Mouse (Mus musculus): ENCODE measurements around the gene Fam57a.
"Not testable (repeated sequence)": the region's sequence is repeated elsewhere in the genome, so short reads cannot be mapped to it uniquely, and the experiment has no call there.

The Fam57a gene

DNA sequence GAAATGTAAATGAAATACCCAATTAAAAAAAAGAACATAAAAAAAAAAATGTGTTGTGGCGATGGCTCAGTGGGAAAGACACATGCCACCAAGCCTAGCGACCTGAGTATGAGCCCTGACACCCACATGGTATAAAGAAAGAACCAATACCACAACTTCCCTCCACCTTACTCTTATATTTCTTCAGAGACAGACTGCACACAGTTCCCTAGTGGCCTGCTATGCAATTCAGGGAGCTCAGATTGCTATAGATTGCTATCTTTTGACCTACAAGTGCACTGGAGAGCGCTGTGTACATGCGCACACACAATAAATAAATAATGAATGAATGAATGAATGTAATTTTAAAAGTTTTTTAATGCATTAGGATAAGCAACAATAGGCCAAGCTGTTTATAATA lies 4.3 kb downstream of the Fam57a start:
- DNase-seq: no peak

DNA sequence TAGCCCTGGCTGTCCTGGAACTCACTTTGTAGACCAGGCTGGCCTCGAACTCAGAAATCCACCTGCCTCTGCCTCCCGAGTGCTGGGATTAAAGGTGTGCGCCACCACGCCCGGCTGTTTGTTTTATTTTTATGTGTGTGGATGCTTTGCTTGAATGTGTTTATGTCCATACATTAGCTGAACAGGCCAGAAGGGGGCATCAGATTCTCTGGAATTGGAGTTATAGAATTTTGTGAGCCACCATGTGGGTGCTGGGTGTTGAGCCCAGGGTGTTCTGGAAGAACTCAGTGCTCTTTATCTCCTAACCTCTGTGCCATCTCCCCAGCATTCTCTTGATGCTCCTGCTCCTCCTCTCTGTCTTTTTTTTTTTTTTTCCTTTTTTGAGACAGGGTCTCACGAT lies 7.4 kb downstream of the Fam57a start:
- no peak for DNase-seq

DNA sequence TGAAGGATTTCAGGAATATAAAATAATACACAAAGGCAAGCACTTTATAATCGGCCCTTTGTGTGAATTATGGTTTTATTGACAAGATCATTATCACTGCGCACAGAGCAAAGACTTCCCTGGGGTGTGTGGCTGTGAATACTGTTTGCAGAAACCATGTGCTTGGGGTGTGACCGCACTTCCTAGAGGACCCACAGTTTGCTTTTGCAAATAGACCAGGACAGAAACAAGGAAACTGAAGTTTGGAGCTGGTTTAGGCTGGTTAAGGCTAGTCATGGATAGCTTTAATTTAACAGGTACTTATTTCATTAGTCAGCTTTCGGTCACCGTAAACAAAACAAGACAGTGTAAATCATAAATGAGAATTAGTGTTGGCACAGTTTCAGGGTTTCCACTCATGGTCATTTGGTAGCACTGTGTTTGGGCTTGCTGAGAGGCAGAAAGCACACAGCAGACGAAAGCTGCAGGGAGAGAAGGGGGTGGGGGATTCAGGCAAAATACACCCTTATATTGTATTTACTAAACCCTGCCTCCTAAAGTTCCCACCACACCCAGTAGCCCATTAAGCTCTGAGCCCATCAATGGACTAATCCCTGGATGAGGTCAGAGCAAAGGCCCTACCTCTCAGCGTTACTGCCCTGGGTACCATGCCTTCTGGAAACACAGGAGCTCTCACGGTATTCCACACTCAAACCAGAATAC lies 17.0 kb downstream of the Fam57a start:
- DNase-seq: no peak

DNA sequence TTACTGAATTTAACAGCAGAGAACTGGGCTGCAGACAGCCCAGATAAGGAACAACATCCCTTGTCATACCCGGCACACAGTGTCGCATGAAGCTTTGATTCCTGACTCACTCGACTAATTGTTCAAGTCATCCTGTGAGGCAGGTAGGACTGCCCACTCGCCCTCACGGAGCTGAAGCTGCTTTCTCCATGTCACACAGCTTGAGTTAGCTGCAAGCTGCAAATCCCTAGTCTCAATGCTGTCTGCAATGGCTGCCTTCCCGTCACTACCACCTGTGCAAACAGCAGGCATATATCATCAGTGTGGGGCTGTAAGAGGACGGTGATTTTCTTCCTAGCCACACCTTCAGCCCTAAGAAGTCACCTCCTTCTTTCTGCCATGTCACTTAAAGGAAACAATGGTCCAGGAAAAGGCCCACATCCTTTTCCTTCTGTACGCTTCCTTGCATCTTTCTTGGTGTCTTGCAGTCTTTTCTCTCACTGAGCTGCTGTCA lies 17.6 kb downstream of the Fam57a start:
- DNase-seq: no peak

DNA sequence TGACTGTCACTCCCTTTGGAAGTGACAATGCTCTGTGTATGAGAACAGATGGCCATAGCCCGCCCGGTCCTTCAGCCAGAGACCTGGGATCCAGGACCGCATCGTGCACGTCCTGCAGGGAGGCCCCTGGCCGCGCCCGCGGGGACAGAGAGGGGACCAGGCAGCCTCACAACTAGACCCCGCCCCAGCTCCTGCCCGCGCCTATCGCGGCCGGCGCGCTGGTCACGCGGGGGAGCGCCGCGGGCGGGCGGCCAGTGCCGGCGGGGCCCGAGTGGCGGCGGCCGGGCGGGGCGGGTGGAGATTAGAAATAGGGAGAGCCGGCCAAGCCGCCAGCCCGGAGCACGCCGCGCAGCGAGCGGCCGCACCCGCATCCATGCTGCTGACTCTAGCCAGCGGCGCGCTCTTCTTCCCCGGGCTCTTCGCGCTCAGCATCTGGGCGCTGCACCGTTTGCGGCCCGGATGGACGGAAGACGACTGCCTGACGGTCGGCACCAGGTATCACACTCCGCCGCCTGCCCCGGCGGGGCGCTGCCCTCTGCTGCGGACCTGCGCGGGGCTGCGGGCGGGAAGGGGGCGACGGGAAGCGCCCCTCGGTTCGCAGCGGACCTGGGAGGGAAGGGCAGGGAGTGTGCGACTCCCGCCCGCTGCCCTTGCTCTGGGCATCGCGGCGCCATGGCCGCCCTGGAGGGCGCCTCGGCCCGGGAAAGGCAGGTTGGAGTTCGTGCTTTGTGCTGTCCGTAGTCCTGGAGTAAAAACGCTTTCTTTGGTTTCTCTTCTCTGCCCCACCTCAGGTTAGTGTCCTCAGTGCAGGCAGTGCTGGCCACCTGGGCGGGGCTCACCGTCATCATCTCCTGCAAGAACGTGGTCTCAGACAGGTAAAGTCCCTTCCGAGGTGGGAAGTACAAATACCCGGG lies 22.5 kb downstream of the Fam57a start:
- DNase-seq: peak; percentile 89 to 93

DNA sequence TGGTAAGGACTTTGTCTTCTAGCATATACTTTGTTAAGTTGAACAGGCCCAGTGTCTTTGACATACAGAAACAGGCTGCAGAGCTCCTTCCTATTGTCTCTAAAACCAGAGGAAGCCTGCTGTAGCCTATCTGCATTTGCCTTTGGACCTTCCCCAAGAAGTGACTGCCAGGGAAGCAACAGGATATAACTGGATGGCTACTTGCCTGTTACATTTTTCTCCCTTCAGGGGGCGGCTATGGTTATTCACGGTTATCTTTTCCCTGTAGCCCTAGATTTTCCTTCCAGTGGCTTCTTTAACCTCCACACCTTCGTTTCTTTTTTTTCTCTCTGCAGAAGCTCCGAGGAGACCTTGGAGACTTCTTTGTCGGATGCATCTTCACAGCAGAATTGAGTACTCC lies 27.3 kb downstream of the Fam57a start:
- peak; percentile 30 to 44 for DNase-seq

DNA sequence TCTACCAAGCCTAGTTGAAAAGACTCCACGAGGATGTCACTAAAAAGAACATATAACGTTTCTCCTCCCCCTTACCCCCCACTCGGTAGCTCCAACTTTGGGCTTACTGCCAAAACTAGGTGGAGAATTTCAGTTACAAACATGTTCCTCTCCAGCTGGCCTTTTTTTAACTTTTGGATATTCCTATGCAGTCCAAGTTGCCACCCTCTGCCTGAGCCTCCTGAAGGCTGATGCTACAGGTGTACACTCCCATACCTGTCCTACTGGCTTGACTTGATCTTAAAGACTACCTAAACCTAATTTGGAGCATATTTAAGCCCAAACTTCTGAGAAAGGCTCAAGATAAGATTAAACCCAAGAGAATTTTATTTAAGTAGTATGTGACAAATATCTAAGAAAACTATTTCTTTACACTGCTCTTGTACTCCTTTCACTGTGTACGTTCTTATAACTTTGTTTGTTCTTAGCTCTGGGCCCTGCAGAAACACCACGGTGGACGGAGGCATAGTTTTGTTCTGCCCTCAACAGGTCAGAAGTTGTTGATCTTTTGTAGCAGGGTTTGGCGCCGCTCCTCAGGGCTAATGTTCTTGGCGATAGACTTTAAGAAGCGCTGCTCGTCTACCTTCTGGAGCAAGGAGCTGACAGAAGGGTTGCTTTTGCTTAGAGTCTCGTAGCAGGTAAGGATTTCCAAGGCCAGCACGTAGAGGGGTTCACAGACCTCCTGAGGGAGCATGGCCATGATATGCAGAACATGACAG lies 30.9 kb downstream of the Fam57a start:
- DNase-seq: no peak

DNA sequence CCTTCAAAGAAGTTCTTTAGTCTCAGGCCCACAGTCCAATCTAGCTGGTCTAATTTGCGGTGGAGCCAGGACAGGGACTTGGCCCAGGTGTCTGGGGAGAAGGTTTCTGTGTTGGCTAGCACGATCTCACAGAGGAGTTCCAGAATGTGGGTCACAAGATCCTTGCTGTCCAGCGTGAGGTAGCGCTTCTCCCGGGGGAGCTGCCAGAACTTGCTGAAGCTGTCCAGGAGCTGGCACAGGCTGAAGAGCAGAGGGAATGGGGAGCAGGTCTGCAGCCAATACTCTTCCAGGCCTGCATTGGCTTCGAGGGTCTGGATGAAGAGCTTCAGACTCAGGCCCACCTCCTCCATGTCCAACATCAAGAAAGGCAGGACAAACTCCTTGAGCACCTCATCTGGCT lies 32.1 kb downstream of the Fam57a start:
- DNase-seq: not testable (repeated sequence)

DNA sequence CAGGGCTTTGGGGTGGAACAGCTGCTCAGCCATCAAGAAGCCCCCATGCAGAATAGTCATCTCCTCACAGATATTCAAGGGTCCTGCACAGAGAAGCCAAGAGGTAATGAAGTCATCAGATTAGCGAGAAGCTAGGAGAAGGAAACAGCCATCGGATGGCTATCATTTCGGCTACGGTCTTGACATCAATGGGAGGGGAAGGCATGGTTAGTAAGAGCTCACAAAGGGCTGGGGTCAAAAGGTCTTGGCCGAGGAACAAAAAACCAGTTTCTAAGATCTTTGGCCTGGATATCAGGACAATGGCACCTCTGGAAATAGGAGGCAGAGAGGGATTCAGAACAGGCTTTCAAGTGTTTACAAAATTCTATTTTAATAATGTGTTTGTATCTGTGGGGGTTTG lies 34.4 kb downstream of the Fam57a start:
- DNase-seq: no peak

DNA sequence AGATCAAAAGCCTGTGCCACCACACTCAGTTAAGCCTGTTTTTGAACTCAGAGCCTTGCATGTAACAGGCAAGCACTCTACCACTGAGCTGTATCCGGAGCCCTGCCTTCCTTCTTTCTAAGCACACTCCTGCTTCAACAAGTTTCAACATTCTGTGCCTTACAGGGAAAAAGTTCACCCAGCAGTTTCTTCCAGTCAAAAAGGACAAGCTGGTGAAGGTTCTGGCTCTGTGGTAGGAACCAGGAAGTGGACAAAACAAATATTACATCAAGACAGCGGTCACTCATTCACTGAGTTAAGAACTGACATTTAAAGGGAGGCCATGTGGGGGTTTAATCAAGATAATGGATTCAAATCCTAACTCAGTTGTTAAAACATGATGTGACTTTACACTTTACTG lies 35.5 kb downstream of the Fam57a start:
- DNase-seq: no peak

DNA sequence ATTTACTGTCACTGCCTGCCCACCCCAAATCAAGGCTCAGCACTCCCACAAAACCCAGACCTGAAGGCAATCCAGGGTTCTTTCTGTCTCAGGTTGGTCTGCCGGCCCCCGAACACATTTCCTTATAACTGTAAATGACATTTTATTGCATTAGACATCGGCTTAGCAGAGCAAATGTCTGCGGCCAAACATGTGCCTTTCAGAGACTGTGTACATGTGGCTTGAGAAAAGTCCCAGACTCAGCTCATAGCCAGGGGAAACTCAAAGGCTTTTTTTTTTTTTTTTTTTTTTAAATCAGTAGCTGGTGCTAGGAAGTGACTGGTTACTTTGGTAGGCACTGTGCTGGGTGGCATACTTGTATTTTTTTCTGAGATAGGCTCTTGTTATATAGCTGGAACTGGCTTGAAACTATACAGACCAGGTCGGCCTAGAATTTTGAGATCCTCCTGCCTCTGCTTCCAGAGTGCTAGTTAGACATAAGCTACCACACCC lies 36.6 kb downstream of the Fam57a start:
- DNase-seq: no peak

DNA sequence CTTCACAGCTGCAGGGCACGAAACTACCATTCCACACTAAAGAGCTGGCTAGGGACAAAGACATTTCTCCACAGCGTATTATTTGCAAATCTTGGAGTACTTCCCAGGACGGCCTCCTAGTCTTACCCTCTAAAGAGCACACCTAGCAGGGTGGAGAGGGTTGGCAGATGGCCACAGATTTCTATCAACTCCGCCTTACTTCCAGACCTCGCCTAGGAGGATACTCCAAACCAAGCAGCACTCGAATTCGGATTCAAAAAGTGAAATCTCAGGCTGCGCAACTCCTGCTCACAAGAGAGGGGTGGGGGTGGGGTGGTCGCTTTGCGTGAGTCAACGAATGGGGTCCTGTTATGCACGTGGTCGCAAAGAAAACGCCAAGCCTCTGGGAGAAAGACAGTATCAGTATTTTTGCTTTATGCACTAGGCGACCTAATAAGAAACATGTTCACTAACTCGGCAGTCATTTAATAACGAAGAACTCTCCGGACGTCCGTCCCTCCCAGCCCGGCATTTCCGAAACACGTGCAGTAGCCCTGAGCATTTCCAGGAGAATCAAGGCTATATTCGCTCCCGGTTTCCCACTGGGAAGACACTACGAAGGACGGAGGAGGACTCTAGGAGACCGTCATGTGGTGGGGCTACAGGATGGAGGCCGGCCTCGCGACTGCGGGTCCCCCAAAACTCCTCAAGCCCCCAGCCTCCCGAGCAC lies 37.4 kb downstream of the Fam57a start:
- peak; percentile 47 to 62 for DNase-seq

DNA sequence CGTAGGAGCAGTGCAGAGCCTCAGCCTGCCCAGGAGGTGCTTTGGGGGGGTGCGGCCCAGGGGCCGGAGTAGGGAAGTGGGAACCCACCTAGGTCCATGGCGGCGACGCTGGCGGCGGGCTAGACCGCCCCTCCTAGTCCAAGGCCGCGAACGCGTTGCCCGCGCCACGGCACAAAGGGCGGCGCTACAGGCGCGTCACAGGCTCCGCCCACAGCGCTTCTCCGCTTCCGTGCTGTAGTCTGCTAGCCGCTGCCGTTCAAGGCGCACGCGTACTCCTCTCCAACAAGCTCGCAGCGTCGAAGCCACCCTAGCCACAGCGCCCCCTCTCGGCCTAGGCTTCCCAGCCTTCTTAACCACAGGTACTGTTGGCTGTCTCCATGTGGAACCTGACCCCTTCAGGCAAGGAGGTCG lies 37.9 kb downstream of the Fam57a start, which contains the start of the genes Dbil5 and Gemin4:
Dbil5 (plus strand) TSS at position 219 of the 411 bp plus-strand sequence.
Gemin4 (minus strand) TSS at position 275 of the 411 bp plus-strand sequence.
- DNase-seq: peak; percentile 98 to 99

DNA sequence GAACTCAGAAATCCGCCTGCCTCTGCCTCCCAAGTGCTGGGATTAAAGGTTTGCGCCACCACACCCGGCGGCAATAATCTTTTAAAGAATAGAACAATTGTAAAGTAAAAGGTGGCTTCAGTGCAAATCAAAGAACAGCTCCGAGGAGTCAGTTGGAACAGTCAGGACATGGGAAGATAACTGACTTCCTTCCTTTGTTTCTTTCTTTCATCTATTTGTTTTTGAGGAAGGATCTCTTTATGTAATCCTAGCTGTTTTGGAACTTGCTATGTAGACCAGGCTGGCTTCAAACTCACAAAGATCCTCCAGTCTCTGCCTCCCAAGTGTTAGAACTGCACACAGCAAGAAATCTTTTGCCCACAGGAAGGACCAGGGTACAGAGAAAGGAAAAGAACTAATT lies 45.2 kb downstream of the Fam57a start:
- DNase-seq: no peak

DNA sequence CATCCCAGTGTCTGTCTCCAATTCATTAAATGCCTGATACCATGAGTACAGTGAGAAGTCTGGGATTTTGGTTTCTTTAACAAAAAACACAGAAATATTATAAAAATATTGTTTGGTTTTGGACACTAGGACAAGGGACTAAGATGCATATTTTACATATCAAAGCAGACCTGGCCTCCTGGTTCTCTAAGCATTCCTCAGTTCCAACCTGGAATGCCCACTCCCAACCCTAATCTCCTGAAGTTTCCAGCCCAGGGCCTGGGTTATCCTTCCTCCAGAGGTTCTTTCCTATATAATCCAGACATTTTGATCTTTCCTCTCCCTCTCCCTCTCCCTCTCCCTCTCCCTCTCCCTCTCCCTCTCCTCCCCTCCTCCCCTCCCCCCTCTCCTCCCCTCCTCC lies 45.6 kb downstream of the Fam57a start:
- DNase-seq: no peak

DNA sequence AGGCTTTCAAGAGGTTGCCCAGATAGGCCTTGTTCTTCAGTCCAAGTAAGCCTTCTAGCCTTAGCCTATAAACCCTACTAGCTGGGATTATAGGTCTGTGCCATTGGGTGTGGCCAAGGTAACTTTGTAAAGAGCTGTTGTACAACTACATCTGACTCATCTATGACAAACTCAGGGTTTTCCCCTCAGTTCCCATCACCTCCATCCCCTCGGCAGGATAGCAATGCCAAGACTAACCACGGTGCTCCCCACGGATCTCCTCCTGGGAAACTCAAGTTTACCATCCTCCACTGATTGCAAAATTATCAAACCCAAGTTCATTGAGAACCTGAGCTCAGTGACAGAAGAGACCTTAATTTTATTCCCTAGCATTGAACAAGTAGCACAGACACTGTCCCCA lies 56.7 kb downstream of the Fam57a start:
- no peak for DNase-seq

DNA sequence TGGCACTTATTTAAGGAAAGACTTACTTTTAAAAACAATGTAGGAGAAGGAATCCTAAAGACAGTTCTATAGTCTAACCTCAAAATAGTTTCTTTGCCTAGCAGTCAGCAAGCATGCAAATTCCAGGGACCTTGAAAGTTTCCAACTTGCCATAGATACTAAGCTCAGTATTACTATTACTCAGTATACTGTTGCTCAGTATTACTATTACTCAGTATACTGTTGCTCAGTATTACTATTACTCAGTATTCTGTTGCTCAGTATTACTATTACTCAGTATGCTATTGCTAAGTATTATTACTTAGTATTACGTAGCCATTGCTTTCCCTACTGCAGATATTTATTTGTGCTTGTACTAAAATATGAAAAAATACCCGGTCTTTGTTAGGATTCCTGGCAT lies 60.3 kb downstream of the Fam57a start:
- no peak for DNase-seq

DNA sequence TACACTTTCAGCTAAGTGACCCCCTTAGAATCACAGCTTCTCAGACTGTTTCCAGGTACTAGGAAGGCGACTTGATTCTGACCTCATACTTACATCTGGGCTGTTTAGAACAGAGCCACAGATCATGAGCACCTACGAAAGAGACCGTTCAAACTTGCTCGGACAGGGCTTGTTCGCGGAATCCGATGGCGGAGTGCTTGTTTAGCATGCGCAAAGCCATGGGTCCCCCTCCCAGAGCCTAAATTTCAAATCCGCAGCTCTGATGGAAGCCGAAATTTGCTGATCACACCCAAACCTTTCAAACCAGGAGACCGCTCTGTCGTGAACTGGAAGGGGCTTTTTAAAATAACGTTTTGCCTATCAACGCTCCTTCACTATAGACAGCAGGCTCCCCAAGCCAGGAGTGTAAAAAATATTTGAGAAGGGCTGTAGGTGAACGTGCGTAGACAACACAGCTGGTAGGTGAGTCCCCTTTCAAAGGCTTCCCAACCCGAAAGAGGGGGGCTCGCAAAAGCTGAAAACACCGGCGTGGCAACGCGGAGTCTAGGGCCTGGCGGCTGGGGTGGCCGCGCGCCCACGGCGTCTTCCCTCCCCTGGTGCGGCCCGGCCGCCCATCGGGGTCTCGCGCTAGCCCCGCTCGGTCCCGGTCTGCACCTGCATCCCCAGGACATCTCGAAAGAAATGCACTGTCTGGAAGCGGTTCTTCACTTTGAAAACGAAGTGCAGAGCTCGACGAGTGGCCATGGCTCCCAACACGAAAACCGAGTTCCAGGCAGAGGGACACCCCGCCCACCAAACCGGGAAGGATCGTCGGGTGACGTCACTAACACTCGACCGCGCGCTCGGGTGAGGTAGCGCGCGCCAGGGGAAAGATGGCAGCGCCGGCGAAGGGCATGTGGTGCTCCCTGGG lies 63.7 kb downstream of the Fam57a start, which contains the start of the genes Mrm3 and Glod4:
Mrm3 (plus strand) TSS at position 815 of the 910 bp plus-strand sequence.
Glod4 (minus strand) TSS at position 825 of the 910 bp plus-strand sequence.
- peak; percentile 96 to 98 for DNase-seq

DNA sequence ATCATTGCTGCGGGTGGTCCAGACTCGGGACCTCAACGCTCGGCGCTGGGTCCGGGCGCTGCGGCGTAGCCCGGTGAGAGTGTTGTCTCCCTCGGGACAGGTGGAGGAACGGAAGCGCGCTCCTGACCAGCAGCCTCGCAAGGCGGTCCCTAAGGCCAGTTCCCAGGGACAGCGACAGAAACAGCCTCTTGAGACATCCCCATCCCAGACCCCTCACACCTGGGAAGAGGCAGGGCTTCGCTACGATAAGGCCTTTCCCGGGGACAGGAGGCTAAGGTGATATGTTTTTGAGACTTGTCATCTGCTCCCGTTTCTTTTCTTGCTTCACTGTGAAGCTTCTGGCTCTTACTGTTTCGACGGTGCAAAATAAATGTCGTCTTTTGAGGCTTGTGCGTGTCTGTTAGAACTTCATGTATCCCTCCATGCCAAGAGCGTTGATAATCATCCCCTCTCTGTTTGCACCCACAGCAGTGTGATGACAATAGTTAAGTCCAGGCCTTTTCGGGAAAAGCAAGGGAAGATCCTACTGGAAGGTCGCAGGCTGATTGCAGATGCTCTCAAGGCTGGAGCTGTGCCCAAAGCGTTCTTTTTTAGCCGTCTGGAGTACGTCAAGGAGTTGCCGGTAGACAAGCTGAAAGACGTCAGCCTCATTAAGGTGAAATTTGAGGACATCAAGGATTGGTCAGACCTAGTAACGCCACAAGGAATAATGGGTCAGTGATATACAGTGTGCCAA lies 64.5 kb downstream of the Fam57a start:
- peak in 1 of 2 experiments; percentile 53 for DNase-seq

DNA sequence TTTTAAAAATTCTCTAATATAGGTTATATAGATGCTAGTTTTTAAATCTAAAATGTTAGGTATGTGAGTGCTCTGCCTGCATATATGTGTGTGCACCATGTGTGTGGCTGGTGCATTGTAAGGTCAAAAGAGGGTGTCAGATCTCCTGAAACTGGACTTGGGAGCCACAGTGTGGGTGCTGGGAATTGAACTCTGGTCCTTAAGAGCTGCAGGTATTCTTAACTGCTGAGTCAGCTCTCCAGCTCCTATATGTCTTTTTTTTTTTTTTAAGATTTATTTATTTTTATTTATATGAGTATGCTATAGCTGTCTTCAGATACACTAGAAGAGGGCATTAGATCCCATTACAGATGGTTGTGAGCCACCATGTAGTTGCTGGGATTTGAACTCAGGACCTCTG lies 67.0 kb downstream of the Fam57a start:
- no peak for DNase-seq
